Mouse (Mus musculus) heart, embryonic 15.5 days (tissue): ENCODE results near the gene Armc9. TPM values are rescaled to one million over a fixed set of nuclear protein-coding genes. Genes with fewer than 3 reads are reported as not detected.

Experiments
- ATAC-seq: fragments of 200-750 bp; cut with Nextera tagmentation; replicated peaks from 2 replicates; pipeline ENCODE4 v1.8.0; 2017; ENCODE audit warnings: low read depth, moderate TSS enrichment; ENCODE audit not compliant: insufficient number of reproducible peaks, insufficient read depth, low FRiP score
- H3K27ac ChIP-seq: fragments of 300-500 bp; sonication (generic); 2 replicates; pipeline ENCODE4 v1.5.1; 2015; ENCODE audit warnings: mild to moderate bottlenecking, inconsistent platforms
- H3K27me3 ChIP-seq: fragments of 300-500 bp; sonication (generic); 2 replicates; pipeline ENCODE4 v1.6.1; 2015; ENCODE audit warnings: inconsistent platforms
- H3K36me3 ChIP-seq: fragments of 300-500 bp; sonication (generic); 2 replicates; pipeline ENCODE4 v1.6.1; 2015; ENCODE audit warnings: mild to moderate bottlenecking, inconsistent platforms
- H3K4me1 ChIP-seq: fragments of 300-500 bp; sonication (generic); replicated peaks from 2 replicates; pipeline ENCODE4 v1.6.1; 2015; ENCODE audit warnings: inconsistent platforms
- H3K4me2 ChIP-seq: fragments of 300-500 bp; sonication (generic); 2 replicates; pipeline ENCODE4 v1.6.1; 2015; ENCODE audit warnings: inconsistent platforms, mild to moderate bottlenecking, moderate library complexity
- H3K4me3 ChIP-seq: fragments of 300-500 bp; sonication (generic); 2 replicates; pipeline ENCODE4 v1.5.1; 2015; ENCODE audit warnings: mild to moderate bottlenecking, inconsistent platforms
- H3K9ac ChIP-seq: fragments of 300-500 bp; sonication (generic); 2 replicates; pipeline ENCODE4 v1.6.1; 2015; ENCODE audit warnings: mild to moderate bottlenecking, inconsistent platforms
- H3K9me3 ChIP-seq: fragments of 300-500 bp; sonication (generic); replicated peaks from 2 replicates; pipeline ENCODE4 v1.6.1; 2016; ENCODE audit warnings: inconsistent platforms
- WGBS: fragments of 180-500 bp; shearing (Covaris S2); methylation state at CpG from one replicate; pipeline ENCODE4 v1.1.7; 2015; ENCODE audit warnings: mixed read lengths; 5-methylcytosine and 5-hydroxymethylcytosine counted together
- polyA plus RNA-seq: library from polyadenylated mRNA; unstranded; fragments of >200 nt; fragmentation: Nextera tagmentation; extraction: Ambion mirVana; gene quantifications from 2 replicates; pipeline ENCODE4 v1.2.1, GENCODE M21; 2015

The Armc9 gene
- polyA plus RNA-seq, 1 experiment from 2014 or later = 9.1 TPM

GRCm38 (mm10) chr1:86146293-86146692, 8.3 kb upstream of the Armc9 start:
- no peak overlapping the region for H3K9ac ChIP-seq
- no peaks in the 10 kb centered on the region for H3K27me3 ChIP-seq
- H3K4me2 ChIP-seq = no peak overlapping the region
- 77% methylated on average over 5 of the region's 5 CpGs for WGBS
- no peak overlapping the region for H3K4me3 ChIP-seq
- H3K4me1 ChIP-seq = 0 out of 2 replicates have a peak, but pooled peaks cover 3% of the 10 kb centered on the region
- H3K9me3 ChIP-seq = no peaks in the 10 kb centered on the region
- H3K27ac ChIP-seq = no peak overlapping the region
- no peaks in the 10 kb centered on the region for H3K36me3 ChIP-seq
- ATAC-seq = no peak

- H3K9me3 ChIP-seq = no peaks in the 10 kb centered on the region
- no peak for ATAC-seq
- no peaks in the 10 kb centered on the region for H3K27me3 ChIP-seq
- H3K4me2 ChIP-seq = no peak overlapping the region
- no peak overlapping the region for H3K27ac ChIP-seq
- WGBS = 69% methylated on average over 5 of the region's 5 CpGs
- H3K9ac ChIP-seq = no peak overlapping the region
- H3K36me3 ChIP-seq = no peaks in the 10 kb centered on the region
- 0 out of 2 replicates have a peak, but pooled peaks cover 6% of the 10 kb centered on the region for H3K4me1 ChIP-seq
- H3K4me3 ChIP-seq = no peak overlapping the region
Measured at GRCm38 (mm10) chr1:86147557-86147956, 7.0 kb upstream of the Armc9 start.

- H3K27ac ChIP-seq = no peak overlapping the region
- H3K36me3 ChIP-seq = no peaks in the 10 kb centered on the region
- WGBS = 75% methylated on average over 9 of the region's 9 CpGs
- no peak overlapping the region for H3K4me2 ChIP-seq
- 0 out of 2 replicates have a peak, but pooled peaks cover 6% of the 10 kb centered on the region for H3K4me1 ChIP-seq
- no peak overlapping the region for H3K9ac ChIP-seq
- no peak for ATAC-seq
- no peaks in the 10 kb centered on the region for H3K9me3 ChIP-seq
- H3K4me3 ChIP-seq = no peak overlapping the region
- H3K27me3 ChIP-seq = no peaks in the 10 kb centered on the region
Measured at GRCm38 (mm10) chr1:86148161-86148560, 6.4 kb upstream of the Armc9 start.

DNA sequence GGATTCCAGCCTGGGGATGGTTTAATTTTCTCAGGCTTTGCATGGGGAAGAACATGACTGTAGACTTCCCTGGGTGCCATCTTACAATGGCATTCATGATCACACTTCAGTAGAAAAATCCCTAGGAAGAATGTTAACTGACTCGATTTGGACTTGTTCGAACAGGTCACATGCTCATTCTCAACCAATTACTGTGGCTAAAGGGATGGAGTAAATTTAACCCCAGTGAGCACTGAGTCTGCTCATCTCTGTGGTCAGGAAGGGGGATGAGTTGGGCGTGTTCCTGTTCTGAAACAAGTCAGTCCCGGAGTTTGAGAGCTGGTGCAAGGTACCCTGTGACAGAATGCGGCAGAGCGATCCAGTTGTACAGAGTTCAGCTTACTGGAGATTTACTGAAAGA, 3.7 kb upstream of the Armc9 start:
- Histone ChIP-seq H3K36me3 (no peaks in the 10 kb centered on the region), H3K4me3 (no peak overlapping the region), H3K27me3 (no peaks in the 10 kb centered on the region), H3K9me3 (no peaks in the 10 kb centered on the region), H3K4me1 (peaks cover 14% of the 10 kb centered on the region), H3K9ac (no peak overlapping the region), H3K27ac (no peak overlapping the region), H3K4me2 (no peak overlapping the region)
- ATAC-seq = no peak
- 73% methylated on average over 6 of the region's 6 CpGs for WGBS

GRCm38 (mm10) chr1:86151376-86151775, 3.2 kb upstream of the Armc9 start:
- Histone ChIP-seq H3K27ac (no peak overlapping the region), H3K9ac (no peak overlapping the region), H3K4me3 (no peak overlapping the region), H3K27me3 (no peaks in the 10 kb centered on the region), H3K36me3 (no peaks in the 10 kb centered on the region), H3K4me2 (no peak overlapping the region), H3K9me3 (no peaks in the 10 kb centered on the region), H3K4me1 (peaks cover 14% of the 10 kb centered on the region)
- 58% methylated on average over 7 of the region's 7 CpGs for WGBS
- no peak for ATAC-seq

- 80% methylated on average over 1 of the region's 1 CpGs for WGBS
- Histone ChIP-seq H3K27me3 (no peaks in the 10 kb centered on the region), H3K27ac (no peak overlapping the region), H3K4me1 (peaks cover 14% of the 10 kb centered on the region), H3K4me2 (no peak overlapping the region), H3K36me3 (no peaks in the 10 kb centered on the region), H3K9ac (no peak overlapping the region), H3K9me3 (no peaks in the 10 kb centered on the region), H3K4me3 (no peak overlapping the region)
- ATAC-seq = no peak
Measured at GRCm38 (mm10) chr1:86152618-86153017, 2.0 kb upstream of the Armc9 start.

DNA sequence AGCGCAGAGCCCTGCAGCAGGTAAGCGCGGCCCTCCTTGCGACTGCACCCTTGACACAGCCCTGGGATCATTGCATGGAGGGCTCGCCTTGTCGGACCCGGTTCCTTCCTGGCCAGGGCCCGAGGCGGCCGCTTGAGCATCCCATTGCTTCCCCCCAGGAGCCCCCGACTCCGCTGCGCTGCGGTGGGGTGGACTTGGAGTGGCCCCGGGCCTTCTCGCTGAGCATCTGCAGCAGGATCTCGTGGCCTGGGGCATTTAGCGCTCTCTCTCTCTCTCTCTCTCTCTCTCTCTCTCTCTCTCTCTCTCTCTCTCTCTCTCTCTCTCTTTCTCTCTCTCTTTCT, 214 bp downstream of the Armc9 start:
- Histone ChIP-seq H3K4me3 (peak overlapping the region; percentile 97), H3K36me3 (no peaks in the 10 kb centered on the region), H3K27ac (no peak overlapping the region), H3K27me3 (no peaks in the 10 kb centered on the region), H3K9me3 (no peaks in the 10 kb centered on the region), H3K9ac (peak overlapping the region; percentile 78), H3K4me2 (peak overlapping the region; percentile 93), H3K4me1 (peaks cover 14% of the 10 kb centered on the region)
- under 1% methylated on average over 18 of the region's 18 CpGs for WGBS
- no peak for ATAC-seq

DNA sequence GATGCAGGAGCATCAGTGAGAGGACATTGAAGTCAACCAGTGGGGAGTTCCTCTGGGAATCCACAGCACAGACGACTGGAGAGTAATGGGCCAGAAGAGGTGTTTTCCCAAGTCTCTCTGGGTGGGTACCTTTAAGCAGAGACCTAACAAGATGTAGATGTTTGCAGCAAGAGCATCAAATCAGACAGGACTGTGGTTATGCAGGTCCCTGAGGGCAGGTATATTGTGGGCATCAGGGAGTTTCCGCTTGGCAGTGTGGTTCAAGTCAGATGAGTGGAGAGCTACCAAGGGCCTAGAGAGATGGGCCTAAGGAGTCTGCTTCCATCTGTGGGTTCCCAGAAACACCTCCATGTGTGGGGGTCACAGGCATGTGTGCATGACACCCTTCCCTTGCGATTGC, 1.5 kb downstream of the Armc9 start:
- 71% methylated on average over 3 of the region's 3 CpGs for WGBS
- Histone ChIP-seq H3K9ac (no peak overlapping the region), H3K9me3 (no peaks in the 10 kb centered on the region), H3K4me3 (no peak overlapping the region), H3K27ac (no peak overlapping the region), H3K4me1 (peaks cover 14% of the 10 kb centered on the region), H3K36me3 (peaks cover 7% of the 10 kb centered on the region; the same call in 1 of the 2 replicates), H3K27me3 (no peaks in the 10 kb centered on the region), H3K4me2 (no peak overlapping the region)
- no peak for ATAC-seq

DNA sequence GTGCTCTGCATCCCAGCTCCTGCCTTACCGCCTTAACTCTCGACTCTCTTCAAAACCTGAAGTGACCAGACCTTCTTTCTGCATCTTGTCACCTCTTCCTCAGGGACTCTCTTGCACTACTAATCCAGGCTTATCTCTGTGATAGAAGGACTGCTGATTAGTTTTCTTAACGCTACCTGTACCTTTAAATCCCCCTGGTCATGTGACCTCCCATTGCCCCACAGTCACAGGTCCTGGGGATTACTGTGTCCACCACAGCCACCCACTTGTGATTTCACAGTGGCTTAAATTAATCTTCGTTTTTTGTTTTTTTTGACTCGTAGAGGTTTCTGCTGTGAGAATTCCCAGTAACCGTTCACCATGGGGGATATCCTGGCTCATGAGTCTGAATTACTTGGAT, 2.0 kb downstream of the Armc9 start:
- no peak for ATAC-seq
- Histone ChIP-seq H3K4me2 (no peak overlapping the region), H3K4me3 (no peak overlapping the region), H3K9ac (no peak overlapping the region), H3K27me3 (no peaks in the 10 kb centered on the region), H3K36me3 (peaks cover 9% of the 10 kb centered on the region), H3K4me1 (peaks cover 10% of the 10 kb centered on the region), H3K27ac (no peak overlapping the region), H3K9me3 (no peaks in the 10 kb centered on the region)
- WGBS = 74% methylated on average over 6 of the region's 6 CpGs

GRCm38 (mm10) chr1:86160059-86160458, 5.5 kb downstream of the Armc9 start:
- H3K4me2 ChIP-seq = no peak overlapping the region
- peaks cover 13% of the 10 kb centered on the region for H3K36me3 ChIP-seq
- no peaks in the 10 kb centered on the region for H3K9me3 ChIP-seq
- ATAC-seq = no peak
- H3K9ac ChIP-seq = no peak overlapping the region
- 90% methylated on average over 6 of the region's 6 CpGs for WGBS
- no peaks in the 10 kb centered on the region for H3K27me3 ChIP-seq
- H3K4me1 ChIP-seq = peaks cover 5% of the 10 kb centered on the region
- H3K27ac ChIP-seq = no peak overlapping the region
- no peak overlapping the region for H3K4me3 ChIP-seq

DNA sequence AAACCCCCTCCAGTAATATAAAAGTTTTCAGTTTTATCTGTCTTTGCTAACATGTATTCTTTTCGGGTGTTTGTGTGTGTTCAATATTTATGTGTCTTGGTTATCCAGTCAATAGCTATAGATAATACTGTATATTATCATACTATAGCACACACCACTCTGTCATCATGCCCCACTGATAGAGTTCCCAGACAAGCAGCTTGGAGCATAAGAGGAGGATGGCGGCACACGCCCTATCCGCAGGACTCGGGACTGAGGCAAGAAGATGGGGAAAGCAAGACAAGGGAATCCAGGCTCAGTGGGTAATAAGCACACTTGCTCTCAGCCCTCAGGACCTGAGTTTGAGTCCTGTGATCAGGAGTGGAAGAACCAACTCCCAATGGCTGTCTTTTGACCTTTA, 5.9 kb downstream of the Armc9 start:
- Histone ChIP-seq H3K27ac (no peak overlapping the region), H3K4me3 (no peak overlapping the region), H3K9me3 (no peaks in the 10 kb centered on the region), H3K9ac (no peak overlapping the region), H3K27me3 (no peaks in the 10 kb centered on the region), H3K36me3 (peaks cover 16% of the 10 kb centered on the region), H3K4me2 (no peak overlapping the region), H3K4me1 (0 out of 2 replicates have a peak, but pooled peaks cover 2% of the 10 kb centered on the region)
- 94% methylated on average over 5 of the region's 5 CpGs for WGBS
- no peak for ATAC-seq

- Histone ChIP-seq H3K4me3 (no peak overlapping the region), H3K27me3 (no peaks in the 10 kb centered on the region), H3K4me2 (no peak overlapping the region), H3K9ac (no peak overlapping the region), H3K9me3 (no peaks in the 10 kb centered on the region), H3K27ac (no peak overlapping the region), H3K4me1 (0 out of 2 replicates have a peak, but pooled peaks cover 2% of the 10 kb centered on the region), H3K36me3 (peaks cover 18% of the 10 kb centered on the region)
- WGBS = 64% methylated on average over 5 of the region's 5 CpGs
- no peak for ATAC-seq
Measured at GRCm38 (mm10) chr1:86161061-86161460, 6.5 kb downstream of the Armc9 start.
